Mouse (Mus musculus) cerebellum, adult 2 months (tissue): ENCODE results near the gene Il11. TPM values are rescaled to one million over a fixed set of nuclear protein-coding genes. Genes with fewer than 3 reads are reported as not detected.
A peak's percentile ranks its signal among the peaks of the same experiment; 100 is the strongest.
"Not testable (repeated sequence)": the region's sequence is repeated elsewhere in the genome, so short reads cannot be mapped to it uniquely, and the experiment has no call there.

Experiments
- DNase-seq, 2 experiments: peaks; one replicate each; pipeline ENCODE4 v3.0.0; 2021
- H3K27ac ChIP-seq: fragments of 200-500 bp; 2 replicates; pipeline ENCODE4 v1.5.1; 2012; ENCODE audit warnings: low read length, control low read depth, inconsistent platforms; ENCODE audit not compliant: insufficient read depth
- H3K27me3 ChIP-seq: fragments of 200-500 bp; 2 replicates; pipeline ENCODE4 v1.6.1; 2012; ENCODE audit warnings: inconsistent platforms, mild to moderate bottlenecking, low read length, moderate library complexity; ENCODE audit not compliant: control insufficient read depth, insufficient read depth
- H3K4me1 ChIP-seq: fragments of 200-500 bp; 2 replicates; pipeline ENCODE4 v1.6.1; 2011; ENCODE audit warnings: low read length; ENCODE audit not compliant: control insufficient read depth, insufficient read depth
- H3K4me3 ChIP-seq: fragments of 200-500 bp; replicated peaks from 2 replicates; pipeline ENCODE3; 2011; ENCODE audit warnings: mild to moderate bottlenecking, low read depth, low read length, control low read depth; ENCODE audit not compliant: insufficient read depth
- CTCF ChIP-seq: fragments of 200-500 bp; IDR thresholded peaks from 2 replicates; pipeline ENCODE4 v1.5.1; 2011; ENCODE audit warnings: low read depth, mild to moderate bottlenecking, control low read depth, low read length, moderate library complexity, borderline replicate concordance; ENCODE audit not compliant: insufficient read depth
- POLR2A ChIP-seq: fragments of 200-500 bp; IDR thresholded peaks from 2 replicates; pipeline ENCODE4 v1.6.1; 2011; ENCODE audit warnings: low read length, control low read depth, borderline replicate concordance; ENCODE audit not compliant: insufficient read depth
- WGBS: fragments of 180-500 bp; shearing (Covaris S2); methylation state at CpG from one replicate; pipeline ENCODE4 v1.1.7; 2018; 5-methylcytosine and 5-hydroxymethylcytosine counted together
- polyA plus RNA-seq: library from polyadenylated mRNA; depleted of rRNA; stranded (reverse); fragments of >200 nt; gene quantifications from 2 replicates; pipeline ENCODE4 v1.2.3, GENCODE M21; 2012

The Il11 gene
- polyA plus RNA-seq, 1 experiment, result 1.2 TPM

DNA sequence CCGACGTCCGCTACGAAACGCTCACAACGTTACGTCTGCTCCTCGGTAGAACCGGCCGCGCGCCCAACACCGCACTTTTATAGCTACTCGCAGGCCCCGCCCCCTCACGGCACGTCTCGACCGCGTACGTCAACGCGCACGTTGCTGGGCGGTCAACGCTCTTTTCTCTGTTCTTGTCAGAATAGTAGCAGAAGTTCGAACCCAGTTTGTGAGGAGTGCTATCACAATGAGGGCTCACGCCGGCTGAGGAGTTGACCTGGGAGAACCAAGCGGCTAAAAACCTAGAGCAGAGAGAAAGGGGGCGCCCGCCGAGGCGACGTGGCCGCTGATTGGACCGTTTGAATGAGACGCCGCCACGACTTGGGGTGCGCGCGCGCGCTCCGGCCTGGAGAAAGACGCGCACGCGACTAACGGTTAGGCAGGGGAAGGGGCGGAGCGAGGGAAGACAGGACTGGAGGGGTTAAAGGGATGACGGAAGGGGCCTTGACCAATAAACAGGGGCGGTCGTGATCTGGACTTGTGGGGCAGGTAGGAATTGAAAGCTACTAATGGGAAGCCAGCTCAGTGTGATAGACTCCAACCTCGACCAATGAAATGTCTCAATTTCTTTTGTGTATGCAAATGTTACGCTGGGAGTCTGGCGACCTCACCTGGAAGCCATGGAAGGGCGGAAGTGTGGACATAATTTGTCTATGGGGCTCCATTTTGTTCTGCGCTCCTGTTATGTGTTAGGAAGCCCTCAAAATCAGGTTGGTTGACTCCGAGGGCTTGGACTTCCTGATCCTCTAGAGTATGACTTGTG lies 29.8 kb upstream of the Il11 start, which contains the start of gene Ube2s:
TSS of gene Ube2s (minus strand) at position 288 of the 802 bp plus-strand sequence.
- TF ChIP-seq CTCF (no peak), POLR2A (peak; percentile 79)
- WGBS, result under 1% methylated on average over 62 of the region's 62 CpGs
- H3K4me3 ChIP-seq, result peak within 1 kb of the TSS; percentile 90
- no peaks in the 10 kb centered on the region for H3K27me3 ChIP-seq
- DNase-seq, result peak; percentile 98 to 100
- no peaks in the 10 kb centered on the region for H3K4me1 ChIP-seq
- peak within 1 kb of the TSS; percentile 99 for H3K27ac ChIP-seq

DNA sequence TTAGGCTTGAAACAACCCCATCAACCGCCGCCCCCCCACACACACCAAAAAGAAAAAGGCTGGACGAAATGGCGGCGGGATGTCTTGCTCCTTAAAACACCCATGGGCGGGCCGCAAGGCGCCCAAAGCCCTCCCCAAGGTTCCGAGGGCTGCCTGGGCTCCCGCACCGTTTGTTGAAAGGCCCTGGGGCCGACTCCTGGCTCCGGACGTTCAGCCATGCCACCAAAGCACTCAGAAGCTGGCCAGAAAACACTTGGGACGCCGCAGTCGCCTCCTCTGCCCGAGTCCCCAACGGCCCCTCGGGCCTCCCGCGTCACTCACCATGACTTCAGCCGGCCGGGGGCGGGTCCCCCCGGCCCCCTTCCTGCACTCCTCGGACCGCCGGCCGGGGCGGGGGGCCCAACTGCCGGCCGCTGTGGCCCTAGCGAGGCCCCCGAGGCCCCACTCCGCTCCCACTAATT lies 29.2 kb upstream of the Il11 start:
- TF ChIP-seq POLR2A (no peak), CTCF (no peak)
- DNase-seq, result no peak
- Histone ChIP-seq H3K4me1 (no peaks in the 10 kb centered on the region), H3K27me3 (no peaks in the 10 kb centered on the region), H3K27ac (peak overlapping the region; percentile 37; the same call in 1 of the 2 replicates), H3K4me3 (peak overlapping the region; percentile 90)
- WGBS, result 1% methylated on average over 28 of the region's 36 CpGs

DNA sequence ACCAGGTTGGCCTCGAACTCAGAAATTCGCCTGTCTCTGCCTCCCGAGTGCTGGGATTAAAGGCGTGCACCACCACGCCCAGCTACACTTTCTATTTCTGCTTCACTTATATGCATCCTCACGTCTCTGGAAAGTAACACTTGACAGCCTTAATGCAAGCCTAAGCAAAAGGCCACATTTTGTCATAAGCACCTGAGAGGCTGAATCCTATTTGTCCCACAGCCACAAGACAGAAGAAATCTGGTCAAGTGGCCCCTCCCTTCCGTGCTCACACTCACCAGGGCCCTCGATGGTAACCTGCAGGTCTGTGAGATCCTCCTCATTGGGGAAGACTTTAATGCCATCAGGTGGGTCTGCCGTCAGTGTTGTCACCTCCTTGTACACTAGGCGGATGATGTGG lies 28.5 kb upstream of the Il11 start:
- peak in 1 of 2 experiments; percentile 20 for DNase-seq
- H3K27ac ChIP-seq, H3K27me3 ChIP-seq, H3K4me1 ChIP-seq: not testable (repeated sequence)
- WGBS, result 26% methylated on average over 10 of the region's 10 CpGs
- H3K4me3 ChIP-seq, result peak overlapping the region; percentile 81

DNA sequence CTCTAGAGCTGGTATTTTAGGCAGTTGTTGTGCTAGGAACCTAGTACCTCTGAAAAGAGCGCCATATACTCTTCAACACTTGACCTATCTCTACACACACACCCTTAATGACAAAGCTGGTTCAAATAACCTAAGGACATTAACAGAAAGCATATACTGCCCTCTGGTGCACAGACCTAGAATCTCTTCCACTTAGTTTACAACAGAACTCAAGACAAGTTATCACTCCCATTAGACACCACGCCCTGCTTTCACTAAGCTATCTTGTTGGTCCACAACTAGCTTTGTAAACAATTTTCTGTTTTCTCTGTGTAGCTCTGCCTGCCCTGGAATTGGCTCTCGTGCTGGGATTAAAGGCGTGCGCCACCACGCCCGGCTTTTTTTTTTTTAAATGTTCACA lies 24.1 kb upstream of the Il11 start:
- DNase-seq, result peak in 1 of 2 experiments; percentile 40
- no peak for TF ChIP-seq POLR2A
- TF ChIP-seq CTCF, result 0 out of 2 replicates have a peak, but pooled peaks have one; percentile 11
- 86% methylated on average over 7 of the region's 7 CpGs for WGBS

DNA sequence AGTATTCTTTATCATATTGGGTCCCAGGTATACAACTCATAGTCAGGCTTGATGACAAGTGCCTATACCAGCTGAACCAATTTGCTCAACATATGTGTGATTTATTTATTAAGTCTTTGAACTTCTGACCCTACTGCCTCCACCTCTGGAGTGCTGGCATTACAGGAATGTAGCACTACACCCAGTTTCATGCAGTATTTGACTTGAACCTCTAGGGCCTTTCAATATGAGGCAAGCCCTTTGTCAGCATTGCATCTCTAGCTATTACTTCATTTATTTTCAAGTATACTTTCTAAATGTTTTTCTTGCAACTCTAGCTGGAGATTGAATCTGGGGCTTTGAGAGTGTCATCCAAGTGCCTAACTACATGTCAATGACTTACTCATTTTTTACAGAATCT lies 19.6 kb upstream of the Il11 start:
- Histone ChIP-seq H3K27ac (no peak overlapping the region), H3K4me1 (no peaks in the 10 kb centered on the region), H3K4me3 (no peak overlapping the region), H3K27me3 (no peaks in the 10 kb centered on the region)
- TF ChIP-seq POLR2A (no peak), CTCF (no peak)
- DNase-seq, result no peak

More for the DNA sequence above, 24.1 kb upstream of the Il11 start:
- H3K27ac ChIP-seq, result no peak overlapping the region
- H3K4me3 ChIP-seq, result no peak overlapping the region
- H3K4me1 ChIP-seq, result no peaks in the 10 kb centered on the region
- H3K27me3 ChIP-seq, result no peaks in the 10 kb centered on the region

DNA sequence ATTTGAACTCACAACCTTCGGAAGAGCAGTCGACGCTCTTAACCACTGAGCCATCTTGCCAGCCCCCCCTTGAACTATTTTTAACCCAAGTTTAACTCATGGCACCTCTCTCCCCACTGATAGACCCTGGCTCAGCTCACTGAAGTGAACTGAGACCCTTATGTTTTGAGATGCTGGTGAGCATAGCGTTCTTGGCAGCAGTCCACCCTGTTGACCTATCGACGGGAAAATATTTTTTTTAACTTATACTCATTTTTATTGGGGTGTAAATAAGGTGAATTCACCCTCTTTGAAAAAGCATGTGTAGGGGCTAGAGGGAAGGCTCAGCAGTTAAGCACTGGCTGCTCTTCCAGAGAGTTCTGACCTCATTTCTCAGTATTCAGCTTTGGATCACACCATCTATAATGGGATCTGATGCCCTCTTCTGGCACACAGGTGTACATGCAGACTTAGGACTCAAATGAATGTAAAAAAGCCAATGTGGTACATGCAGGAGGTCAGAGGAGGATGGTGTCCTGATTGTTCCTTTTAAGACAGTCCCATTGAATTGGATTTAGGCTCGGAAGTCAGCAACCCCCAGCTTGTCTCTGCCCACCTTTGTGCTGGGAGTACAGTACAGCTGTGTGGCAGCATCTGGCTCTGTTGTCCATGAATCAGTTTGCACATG lies 13.2 kb upstream of the Il11 start:
- Histone ChIP-seq H3K27ac (no peak overlapping the region), H3K27me3 (no peaks in the 10 kb centered on the region), H3K4me3 (no peak overlapping the region), H3K4me1 (no peaks in the 10 kb centered on the region)
- peak; percentile 39 to 63 for DNase-seq
- TF ChIP-seq POLR2A (no peak), CTCF (peak; percentile 59; the same call in 1 of the 2 replicates)
- 51% methylated on average over 7 of the region's 7 CpGs for WGBS

DNA sequence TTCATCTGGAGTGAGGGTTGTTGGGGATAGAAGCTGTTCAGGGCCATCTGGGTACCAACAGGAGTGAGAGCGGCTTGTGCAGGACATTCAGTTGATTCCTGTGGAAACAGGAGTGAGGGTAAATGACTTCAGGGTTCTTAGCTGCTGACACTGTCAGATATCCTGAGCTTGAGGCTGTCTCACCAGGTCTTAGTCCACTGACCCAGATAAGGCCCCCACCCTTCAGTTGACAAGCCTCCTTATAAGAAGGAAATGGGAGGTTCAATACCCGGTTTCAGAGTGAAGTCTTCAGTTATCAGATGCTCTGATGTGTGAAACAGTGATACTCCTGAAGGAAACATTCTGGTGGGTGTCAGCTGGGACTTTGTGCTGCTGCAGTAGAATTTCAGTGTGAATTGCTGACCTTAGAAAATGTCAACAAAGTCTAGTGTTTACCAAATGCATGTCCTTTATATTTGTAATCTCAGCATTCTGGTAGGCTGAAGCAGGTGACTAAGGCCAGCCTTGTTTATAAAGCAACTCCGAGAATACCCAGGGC lies 12.0 kb upstream of the Il11 start:
- Histone ChIP-seq H3K4me1 (no peaks in the 10 kb centered on the region), H3K27me3 (no peaks in the 10 kb centered on the region), H3K27ac (no peak overlapping the region), H3K4me3 (no peak overlapping the region)
- no peak for DNase-seq
- no peak for TF ChIP-seq POLR2A
- no peak for TF ChIP-seq CTCF
- 85% methylated on average over 3 of the region's 3 CpGs for WGBS
